Mouse (Mus musculus) CD4-positive, CD25-positive, alpha-beta regulatory T cell, adult 2 months (primary cell): ENCODE results near the gene Orc5.

Experiments
- DNase-seq: peaks from one replicate; pipeline ENCODE4 v3.0.0-alpha.2; 2012; ENCODE audit warnings: low read depth, low spot score

The Orc5 gene

DNA sequence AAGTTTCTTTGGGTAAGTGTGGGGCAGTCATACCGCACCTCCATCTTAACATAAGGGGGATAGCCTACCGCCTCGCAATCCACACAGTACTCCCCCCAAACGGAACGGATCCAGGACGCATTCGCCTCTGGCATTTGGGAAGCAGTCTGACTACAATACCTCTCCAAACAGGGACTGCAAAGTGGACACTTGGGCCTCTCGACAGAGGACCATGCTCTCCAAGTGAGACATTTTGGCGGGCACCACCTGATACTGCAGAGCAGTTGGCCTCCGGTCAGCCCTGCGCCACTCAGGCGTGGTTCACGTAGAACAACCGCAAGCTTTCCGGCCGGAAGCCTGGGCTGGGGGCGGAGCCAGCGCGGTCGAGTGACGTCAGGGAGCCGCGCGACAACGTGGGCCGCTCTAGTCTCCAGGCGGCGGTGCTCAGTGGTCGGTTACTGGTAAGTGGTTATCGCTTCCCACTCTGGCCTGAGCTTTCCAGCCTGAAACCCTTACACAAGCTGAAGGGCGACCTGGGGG lies at the start of gene Orc5:
Gene Orc5 (minus strand): TSS at position 397 of the 519 bp plus-strand sequence.
- DNase-seq, result peak; percentile 96

DNA sequence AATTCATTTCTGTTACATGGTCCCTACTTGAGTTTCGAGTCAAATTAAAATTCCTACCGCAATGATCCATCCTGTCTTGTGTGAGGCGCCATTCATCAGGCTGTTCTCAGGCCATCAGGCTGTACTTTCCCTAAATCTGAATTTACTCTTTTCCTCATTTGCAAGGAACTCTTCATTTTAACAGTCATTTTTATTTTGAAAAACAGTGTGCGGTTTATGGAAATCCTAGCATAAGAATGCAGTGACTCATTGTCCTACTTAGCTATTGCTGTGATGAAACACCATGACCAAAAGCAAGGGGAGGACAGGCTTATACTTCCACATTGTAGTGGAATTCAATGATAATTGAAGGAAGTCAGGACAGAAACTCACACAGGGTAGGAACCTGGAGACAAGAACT lies 46.8 kb upstream of the Orc5 start:
- no peak for DNase-seq

DNA sequence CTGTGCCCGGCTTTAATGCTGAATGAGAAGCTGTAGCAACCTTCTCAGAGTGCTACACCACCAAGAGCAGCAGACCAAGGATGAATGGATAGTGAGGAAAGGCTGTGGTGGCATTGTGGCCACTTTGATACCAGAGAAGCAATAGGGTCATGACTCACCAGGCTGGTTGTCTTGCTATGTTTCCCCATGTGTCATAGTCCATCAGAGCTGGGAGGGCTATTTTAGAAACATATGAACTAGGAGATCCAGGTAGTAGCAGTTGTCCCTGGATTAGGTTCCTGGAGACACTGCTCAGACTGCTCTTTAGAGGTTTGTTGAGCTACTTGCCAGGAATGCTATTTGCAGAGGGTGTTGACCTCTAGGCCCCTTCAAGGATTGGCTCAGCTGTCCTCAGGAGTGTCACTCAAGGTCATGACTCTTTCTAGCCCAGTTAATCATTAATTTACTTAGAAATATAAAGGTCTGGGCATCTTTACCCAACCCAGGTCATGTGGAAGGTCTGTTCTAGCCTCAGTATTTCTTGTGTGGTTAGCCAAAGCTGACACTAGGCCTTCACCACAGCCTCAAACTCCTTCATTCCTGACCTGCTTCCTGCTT lies 39.2 kb upstream of the Orc5 start:
- no peak for DNase-seq

DNA sequence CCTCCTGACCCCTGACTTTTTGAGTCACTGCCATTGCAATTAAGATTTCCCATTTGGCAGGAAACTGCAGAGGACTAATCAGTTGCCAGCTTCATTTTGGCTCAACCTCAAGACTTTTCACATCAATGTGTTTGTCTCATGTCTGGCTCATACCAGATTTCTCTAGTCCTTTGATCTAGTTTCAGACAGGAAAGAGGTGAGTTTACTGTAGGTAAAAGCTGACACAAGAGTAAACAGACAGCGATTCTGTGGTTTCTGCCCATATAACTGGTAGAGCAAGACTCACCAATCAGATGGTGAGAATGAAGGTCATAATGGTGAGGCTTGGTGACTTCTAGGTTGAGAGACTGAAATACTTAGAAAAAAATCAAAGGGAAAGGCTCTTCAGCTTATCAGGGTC lies 37.3 kb upstream of the Orc5 start:
- DNase-seq, result no peak

DNA sequence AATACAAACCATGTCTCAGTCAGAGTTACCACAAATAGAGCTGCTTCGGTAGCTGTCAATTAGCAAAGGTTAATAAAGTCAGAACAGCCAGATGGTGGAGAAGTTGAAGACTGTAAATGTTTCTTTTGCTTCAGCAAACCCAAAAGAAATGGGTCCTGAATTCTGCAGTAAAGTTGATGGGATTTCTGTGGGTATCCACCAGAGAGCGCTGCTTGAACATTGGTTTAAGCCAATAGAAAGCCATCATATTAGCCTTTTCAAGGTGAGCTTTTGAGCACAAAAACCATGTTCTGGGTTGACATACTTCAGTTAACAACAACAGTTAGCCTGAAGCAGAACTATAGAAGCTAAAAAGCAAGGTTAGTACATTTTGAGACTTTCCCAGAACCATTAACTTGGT lies 34.3 kb upstream of the Orc5 start:
- no peak for DNase-seq

DNA sequence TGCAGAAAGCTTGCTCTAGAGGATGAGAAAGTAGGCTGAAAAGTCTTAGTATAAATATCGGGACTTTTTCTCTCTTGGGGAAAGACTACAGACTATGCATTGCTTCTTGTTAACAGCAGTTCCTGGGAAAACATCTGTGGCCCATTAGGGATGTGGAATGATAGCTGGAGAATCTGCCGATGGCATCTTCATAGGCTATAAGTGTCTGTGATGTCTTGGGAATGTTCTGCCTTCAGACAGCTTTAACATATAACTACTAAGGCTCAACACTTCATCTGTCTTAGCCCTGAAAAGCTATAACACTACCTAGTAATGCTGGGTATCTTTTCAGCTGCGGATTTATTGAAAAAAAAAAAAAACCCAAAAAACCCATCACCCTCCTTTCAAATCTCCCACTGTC lies 27.8 kb upstream of the Orc5 start:
- no peak for DNase-seq

DNA sequence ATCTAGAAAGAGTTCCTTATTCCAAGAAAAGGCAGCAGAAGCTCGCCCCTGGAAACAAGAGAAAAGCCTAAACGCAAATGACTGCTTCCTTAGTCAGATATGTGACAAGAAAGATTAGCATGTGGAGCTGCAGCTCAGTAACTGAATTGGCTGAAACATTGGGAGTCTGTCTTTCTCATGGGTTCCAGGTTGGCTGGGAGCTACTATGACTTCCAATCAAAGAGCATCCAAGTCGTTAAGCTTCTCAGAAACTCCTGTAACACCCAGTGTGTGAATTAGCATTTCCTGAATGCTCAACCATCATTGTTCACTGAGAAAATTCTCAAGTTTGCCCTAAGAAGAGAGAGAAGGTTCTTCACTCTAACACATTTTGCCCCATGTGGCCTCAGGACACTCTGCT lies 24.5 kb upstream of the Orc5 start:
- DNase-seq, result no peak

DNA sequence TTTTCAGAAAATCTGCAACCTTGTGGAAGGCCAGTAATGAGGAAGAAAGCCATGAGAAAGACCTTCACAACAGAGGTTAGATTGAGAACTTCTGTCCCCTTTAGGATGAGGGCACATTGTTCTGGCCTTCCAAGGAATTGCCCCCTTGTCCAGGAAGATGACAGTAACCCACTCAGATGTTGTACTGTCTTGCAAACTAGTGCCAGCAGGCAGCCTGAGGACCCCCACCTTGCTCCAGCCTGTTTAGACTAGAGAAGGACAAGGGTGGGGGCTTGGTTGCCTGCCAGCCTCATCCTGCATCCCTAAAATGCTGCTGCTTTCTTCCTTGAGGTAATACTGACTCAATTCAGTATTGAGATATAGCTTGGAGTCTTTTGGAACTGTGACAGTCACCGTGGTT lies 23.9 kb upstream of the Orc5 start:
- no peak for DNase-seq

DNA sequence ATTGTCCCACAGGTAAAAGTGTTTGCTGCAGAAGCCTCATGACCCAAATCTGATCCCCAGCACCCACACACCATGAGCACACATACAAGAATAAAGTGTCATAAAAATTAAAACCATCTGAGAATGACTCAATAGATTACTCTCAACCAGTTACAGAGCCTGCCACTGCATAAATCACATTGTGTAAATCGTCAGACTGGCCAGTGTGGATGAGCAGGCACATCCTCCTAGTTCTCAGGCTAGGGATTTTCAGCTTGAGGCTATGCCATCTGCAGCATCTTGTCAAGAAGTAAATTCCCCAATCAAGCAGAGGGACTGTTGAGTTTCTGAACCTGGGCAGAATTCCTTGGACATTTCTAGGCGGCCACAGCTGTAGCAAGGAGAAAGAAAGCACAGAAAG lies 23.5 kb upstream of the Orc5 start:
- DNase-seq, result no peak

DNA sequence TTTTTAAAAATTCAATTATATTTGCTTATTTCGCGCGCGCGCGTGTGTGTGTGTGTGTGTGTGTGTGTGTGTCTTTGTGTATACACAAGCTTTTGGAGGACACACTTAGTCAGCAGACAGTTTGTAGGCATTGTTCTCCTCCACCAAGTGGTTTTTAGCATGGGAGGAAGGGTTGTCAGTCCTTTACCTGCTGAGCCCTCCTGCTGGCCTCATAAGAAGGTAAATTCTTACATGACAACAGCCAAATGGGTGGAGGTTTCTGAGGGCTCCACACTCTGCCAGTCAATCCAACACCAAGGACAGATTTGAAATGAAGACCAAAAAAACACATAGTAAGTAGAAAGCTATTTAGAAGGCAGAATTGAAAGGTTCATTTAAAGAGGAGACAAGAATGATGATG lies 22.7 kb upstream of the Orc5 start:
- DNase-seq, result no peak

DNA sequence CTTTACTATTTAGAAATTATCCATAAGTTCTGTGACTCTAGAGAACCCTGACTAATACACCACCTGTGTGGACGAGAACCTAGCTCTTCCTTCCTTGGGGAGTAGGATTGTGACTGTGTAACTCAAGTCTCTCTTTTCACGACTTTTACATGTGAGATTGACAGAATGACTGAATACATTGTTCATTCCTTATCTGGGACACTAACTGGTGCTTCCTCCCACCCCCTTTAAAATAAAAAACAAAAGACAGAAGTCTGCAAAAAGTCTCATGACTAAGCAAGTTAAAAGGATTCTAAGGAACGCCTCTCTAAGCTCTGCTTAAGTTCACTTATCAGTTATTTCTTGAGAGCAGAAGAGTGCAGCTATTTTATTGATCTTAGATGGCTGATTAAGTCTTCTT lies 22.2 kb upstream of the Orc5 start:
- DNase-seq, result no peak

DNA sequence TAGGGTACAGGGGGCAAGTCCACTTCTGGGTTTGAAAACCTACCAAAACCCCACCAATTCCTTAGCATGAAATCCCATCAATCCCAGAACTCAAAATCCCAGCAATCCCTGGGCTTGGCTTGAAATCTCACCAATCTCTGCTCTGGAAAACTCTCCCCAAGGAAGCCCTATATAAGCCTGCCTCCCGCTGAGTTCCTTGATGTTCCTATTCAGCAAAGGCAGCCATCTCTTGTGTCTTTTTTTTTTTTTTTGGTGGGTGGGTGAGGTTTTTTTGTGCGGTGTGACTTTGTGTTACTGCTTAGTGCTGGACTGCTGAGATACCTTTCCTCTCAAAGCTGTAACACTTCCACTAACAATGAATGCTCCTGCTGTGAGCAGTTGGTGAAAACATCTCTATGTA lies 15.5 kb upstream of the Orc5 start:
- DNase-seq, result no peak

DNA sequence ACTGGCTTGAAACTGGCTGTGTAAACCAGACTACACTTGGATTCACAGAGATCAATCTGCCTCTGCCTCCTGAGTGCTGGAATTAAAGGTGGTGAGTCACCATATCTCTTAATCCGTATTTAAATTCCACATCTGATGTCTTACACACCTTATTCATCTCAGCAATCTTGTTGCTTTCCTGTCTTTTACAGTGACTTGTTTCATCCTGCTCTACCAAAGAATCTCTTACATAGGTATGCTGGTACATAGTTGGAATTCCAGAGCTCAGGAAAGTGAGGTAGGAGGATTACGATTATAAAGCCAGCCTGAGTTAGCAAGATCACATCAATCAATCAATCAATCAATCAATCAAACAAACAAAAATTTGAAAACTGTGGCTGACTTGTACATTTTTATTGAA lies 9.6 kb upstream of the Orc5 start:
- no peak for DNase-seq

DNA sequence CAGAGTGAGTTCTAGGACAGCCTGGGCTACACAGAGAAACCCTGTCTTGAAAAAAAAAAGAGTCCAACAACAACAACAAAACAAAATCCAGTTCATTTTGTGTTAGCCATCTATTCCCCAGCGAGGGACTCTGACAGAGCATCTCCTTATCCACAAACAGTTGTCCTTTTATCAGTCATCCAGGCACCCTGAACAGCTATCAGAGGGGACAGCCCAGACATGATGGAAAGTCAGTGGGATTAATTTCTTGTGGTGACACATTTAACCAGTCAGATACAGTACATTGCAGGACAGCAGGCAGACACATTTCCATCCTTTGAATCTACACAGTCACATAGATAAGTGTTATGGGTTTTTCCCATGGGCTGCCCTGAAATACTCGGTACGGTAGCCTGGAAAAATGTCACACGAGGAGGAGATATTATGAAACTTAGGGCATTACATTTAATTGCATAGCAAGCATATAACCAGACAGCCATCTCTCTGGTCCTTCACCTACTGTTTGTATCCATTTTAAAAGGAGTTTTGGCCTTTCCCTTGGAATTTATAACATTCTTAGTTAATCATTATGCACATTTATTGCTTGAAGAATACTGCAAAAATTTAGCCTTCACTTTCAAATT lies 7.4 kb upstream of the Orc5 start:
- DNase-seq, result no peak

DNA sequence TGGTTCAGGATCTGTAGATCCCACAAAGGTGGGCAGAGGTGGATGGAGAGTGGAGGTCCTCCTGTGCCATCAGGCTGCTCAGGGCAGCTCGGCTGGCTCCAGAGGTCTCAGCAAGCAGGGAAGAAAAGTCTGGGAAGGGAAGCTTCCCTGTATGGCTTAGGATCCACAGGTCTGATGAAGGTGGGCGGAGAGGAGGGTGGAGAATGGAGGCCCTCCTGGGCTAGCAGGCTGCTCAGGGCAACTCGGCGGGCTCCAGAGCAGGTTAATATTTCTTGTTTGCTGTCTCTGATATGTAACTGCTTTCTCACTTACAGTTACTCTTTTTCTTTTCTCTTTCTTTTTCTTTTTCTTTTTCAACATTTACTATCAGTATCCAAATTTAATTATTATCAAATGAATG lies 6.5 kb upstream of the Orc5 start:
- no peak for DNase-seq

DNA sequence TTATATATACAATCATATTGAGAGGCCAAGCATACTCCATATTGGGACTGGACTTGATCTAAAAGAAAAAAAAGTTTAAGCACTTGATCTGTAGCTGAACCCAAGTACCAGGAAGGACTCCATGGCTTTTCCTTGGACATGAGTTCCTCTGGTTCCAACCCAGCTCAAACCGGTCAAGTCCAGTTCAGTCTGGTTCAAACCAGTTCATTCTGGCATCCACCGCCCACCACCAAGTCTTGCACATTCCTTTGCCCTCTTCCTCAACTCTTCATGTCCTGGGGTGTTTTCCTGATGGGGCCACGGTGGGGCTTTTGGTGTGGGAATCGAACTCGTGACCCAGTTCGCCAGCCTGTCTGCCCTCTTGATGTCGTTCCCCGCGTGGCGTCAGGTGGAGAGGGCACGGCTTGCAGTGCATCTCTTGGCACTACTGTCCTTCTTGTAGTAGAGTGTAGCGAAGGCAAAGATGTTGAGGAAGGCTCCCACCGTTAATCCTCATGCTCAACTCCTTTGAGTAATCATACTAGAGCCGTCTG lies 2.1 kb upstream of the Orc5 start:
- DNase-seq, result no peak

DNA sequence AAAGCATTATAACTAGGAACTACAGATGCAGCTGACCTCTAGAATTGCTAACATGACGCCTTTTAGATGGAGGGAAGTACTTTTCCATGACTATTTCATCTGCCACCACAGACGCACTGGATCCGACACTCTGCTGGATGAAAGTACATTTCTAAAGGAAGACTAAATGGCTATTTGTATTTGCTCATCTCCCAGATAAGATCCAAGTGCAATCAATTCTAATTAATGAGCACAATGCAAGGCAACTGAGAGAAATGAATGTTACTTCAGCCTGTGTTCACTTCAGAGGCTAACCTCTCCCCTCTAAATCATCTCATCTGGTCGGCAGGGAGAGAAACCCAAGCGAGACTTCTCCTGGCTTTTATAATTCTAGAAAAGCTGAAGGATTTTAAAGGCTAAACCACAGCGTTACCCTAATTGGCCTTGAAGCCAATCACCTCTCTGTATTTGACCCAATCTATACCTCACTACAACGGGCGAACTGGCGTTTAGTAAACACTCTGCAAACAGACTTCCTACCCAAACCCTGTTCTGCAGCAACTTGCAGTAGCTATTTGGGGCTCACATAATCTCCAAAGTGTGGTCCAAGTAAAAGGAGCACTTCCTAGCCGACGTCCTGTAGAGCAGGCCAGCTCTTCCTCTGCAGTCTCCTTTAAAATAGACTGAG lies 730 bp downstream of the Orc5 start:
- no peak for DNase-seq

DNA sequence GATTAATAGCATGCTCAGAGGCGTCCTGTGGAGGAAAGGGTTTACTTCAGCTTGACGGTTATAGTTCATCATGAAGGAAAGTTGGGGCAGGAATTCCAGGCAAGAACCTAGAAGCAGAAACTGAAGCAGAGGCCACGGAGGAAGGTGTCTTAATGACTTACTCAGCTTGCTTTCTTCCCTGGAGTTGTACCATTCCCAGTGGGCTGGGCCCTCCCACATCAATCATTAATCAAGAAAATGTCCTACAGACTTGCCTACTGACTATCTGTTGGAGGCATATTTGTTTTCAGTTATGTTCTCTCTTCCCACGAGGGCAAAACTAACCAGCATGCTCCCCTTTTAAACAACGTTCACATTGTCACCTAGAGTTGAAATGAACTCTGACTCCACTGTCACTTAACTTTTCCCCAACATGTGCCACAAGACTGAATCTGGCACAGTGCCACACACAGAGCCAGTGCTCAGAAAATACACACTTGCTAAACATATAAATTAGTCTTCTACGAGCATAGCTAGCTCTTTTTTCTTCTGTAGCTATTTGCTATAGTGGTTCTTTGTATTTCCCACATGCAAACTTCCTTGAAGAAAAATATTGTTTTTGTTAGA lies 1.6 kb downstream of the Orc5 start:
- DNase-seq, result no peak

DNA sequence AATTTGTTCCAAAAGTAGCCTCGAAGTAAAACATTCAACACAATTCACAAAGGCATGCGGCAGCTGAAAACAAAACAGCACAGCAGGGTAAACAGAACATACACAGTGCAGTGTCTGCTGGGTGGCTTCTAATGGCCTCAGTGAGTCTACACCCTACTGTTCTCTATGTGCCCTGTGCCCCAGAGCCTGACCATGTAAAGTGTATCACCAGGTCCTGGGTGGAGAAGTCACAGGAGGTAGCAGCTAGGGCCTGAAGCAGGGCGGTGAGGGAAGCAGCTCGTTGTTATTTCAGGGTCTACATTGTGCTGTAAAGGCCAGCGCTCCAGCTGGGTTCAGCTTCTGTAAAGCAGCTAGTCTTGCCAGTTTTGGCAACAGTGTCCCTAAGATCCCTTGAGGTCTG lies 3.7 kb downstream of the Orc5 start:
- no peak for DNase-seq

DNA sequence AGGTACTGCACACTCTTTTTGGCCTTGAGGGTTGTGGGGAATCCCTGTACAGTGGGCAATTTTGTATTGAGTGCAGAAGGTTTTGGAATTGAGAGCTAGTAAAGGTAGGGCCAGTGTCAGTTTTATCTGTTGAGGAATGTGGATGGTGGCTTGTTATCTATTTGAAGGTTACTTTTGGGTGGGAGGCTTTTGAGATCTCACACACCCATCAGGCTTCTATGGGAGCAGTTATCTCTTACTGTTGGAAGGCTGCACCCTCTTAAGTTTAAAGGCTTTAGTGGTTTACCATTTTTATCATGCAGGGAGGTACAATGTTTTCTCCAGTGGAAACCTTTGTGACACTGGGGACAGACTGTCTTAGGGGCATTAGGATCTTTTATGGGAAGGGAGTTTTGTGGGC lies 4.9 kb downstream of the Orc5 start:
- DNase-seq, result no peak

DNA sequence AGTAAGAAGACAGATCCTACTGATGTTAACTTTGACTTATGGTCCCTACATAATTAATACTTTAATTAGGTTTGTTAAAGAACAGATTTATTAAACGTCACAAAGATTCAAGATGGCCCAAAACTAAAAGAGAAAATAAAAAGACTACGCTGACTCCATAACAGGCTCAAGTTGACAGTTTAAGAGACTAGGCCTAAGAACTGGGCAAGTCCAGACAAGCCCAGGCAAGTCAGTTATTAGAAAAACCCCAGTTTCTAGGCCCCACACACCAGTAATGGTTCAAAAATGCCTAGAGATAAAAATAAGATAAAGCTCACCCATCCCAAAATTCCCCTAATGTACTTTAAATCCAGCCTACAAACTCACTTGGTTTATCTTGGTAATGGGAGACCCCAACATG lies 7.6 kb downstream of the Orc5 start:
- no peak for DNase-seq

DNA sequence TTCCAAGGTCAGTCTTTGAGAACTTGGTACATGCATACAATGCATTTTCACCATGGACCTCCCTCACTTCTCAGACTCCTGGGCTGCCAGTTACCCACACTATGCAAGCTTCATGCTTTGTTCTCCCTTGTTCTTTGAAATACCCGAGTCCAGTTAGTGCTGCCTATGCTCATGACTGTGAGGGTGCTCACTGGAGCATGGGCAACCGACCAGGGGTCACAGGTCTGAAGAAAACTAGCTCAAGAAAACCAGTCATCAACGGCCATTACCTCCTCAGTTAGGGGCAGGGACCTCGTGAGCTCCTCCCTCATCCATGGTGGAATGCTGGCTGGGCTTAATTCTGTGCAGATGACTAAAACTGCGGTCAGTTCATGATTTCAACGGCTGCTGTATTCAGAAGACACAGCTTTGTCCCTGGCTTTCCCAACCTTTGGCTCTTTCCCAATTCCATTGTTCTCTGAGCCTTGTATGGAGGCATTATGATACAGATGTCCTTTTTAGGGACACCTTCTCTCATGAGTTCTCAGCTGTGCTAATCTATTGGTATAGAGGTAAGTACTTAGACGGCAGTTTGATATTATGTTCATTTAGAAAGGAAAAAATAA lies 11.1 kb downstream of the Orc5 start:
- no peak for DNase-seq
